Mouse (Mus musculus): Measurements from ENCODE around the gene Serpinb3b.
"Not testable (repeated sequence)": the region's sequence is repeated elsewhere in the genome, so short reads cannot be mapped to it uniquely, and the experiment has no call there.

DNA sequence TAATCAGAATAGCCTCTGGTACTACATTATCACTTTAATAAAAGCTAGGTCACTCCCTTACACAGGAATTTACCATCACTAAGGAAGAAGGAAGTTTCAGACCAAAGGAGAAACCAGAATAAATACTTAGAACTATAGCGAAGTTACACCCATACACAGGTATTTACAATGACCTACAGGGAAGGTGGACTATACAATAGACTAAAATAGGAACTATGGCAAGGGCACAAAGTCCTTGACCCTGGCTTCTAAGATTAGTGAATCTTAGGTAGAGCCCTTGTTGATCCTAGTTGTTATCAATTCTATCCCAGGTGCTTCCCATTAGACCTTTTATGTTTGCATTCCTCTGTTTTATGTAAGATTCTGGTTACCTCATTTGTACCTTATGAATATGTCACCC, 60.9 kb downstream of the Serpinb3b start:
- TF ChIP-seq USF1 (IDR thresholded peaks at IDR 0.05; ENCODE audit: low read depth, low read length); EP300 (IDR thresholded peaks at IDR 0.05; ENCODE audit: low read length); CTCF (conservative IDR thresholded peaks at IDR 0.05 in 1 of 2, IDR thresholded peaks at IDR 0.05 in 1 of 2; ENCODE audit: low read depth in 2 of 2, low read length in 2 of 2); JUN (IDR thresholded peaks at IDR 0.05; ENCODE audit: insufficient read depth, low read depth, low read length); CHD2 (IDR thresholded peaks at IDR 0.05; ENCODE audit: low read length); GABPA (IDR thresholded peaks at IDR 0.05; ENCODE audit: insufficient replicate concordance, low read depth, low read length); POLR2A (IDR thresholded peaks at IDR 0.05; ENCODE audit: low read depth, low read length); TCF12 (IDR thresholded peaks at IDR 0.05; ENCODE audit: low read depth, low read length); UBTF (IDR thresholded peaks at IDR 0.05; ENCODE audit: low read depth, low read length); NRF1 (IDR thresholded peaks at IDR 0.05; ENCODE audit: low read depth, low read length): not testable (repeated sequence)

All from CH12.LX (cell line).